ENCODE assay signal across 8 mouse cellular contexts in genomic region chr2:91182016-91182404, GRCm38 (mm10). TPM values are rescaled to one million over a fixed set of nuclear protein-coding genes. Genes with fewer than 3 reads are reported as not detected.
DNase-seq lines count a peak whose midpoint lies in the region; ATAC-seq and TF ChIP-seq lines count a peak whose summit lies in the region.

No protein-coding gene starts in this region.

- peak overlapping the region; percentile 69 for H3K4me3 ChIP-seq in heart, embryonic 13.5 days
- H3K4me3 ChIP-seq in C2C12 (ENCODE audit: insufficient read depth, poor library complexity, severe bottlenecking) = peak overlapping the region; percentile 74
- peak overlapping the region; percentile 74 for H3K4me3 ChIP-seq in brown adipose tissue, adult 24 weeks (ENCODE audit: insufficient read depth, low read depth, low read length)
- peak overlapping the region; percentile 83 for H3K4me3 ChIP-seq in heart, embryonic 15.5 days

- H3K79me2 ChIP-seq in C2C12 (ENCODE audit: control insufficient read depth, insufficient read depth) = peaks cover 7% of the 10 kb centered on the region

- no peaks in the 10 kb centered on the region for H3K79me3 ChIP-seq in C2C12 (ENCODE audit: low read depth)

- ATAC-seq in heart, embryonic 13.5 days (ENCODE audit: extremely low read depth, insufficient number of reproducible peaks, low FRiP score, low TSS enrichment) = no peak
- ATAC-seq in heart, embryonic 15.5 days (replicated peaks; ENCODE audit: insufficient number of reproducible peaks, insufficient read depth, low FRiP score, low read depth) = no peak
- peak; percentile 20; the same call in 1 of the 2 replicates for ATAC-seq in megakaryocyte, adult 5-6 weeks (ENCODE audit: poor library complexity, severe bottlenecking)
- ATAC-seq in erythroid progenitor cell, adult 5-6 weeks (replicated peaks; ENCODE audit: low FRiP score, poor library complexity, severe bottlenecking) = no peak

- peak overlapping the region; percentile 76 for H3K9ac ChIP-seq in heart, embryonic 13.5 days
- H3K9ac ChIP-seq in heart, embryonic 15.5 days = peak overlapping the region; percentile 60; the same call in 1 of the 2 replicates

- H3K9me3 ChIP-seq in heart, embryonic 13.5 days = no peaks in the 10 kb centered on the region
- no peaks in the 10 kb centered on the region for H3K9me3 ChIP-seq in heart, embryonic 15.5 days (replicated peaks)

- WGBS in heart, embryonic 13.5 days = 15% methylated on average over 8 of the region's 8 CpGs
- WGBS in heart, embryonic 15.5 days = 18% methylated on average over 8 of the region's 8 CpGs

- peaks cover 3% of the 10 kb centered on the region; the same call in 1 of the 2 replicates for H3K27me3 ChIP-seq in heart, embryonic 13.5 days (replicated peaks)
- no peaks in the 10 kb centered on the region for H3K27me3 ChIP-seq in C2C12 (ENCODE audit: control insufficient read depth, insufficient read depth, insufficient read length)
- no peaks in the 10 kb centered on the region for H3K27me3 ChIP-seq in heart, embryonic 15.5 days

- H3K4me2 ChIP-seq in heart, embryonic 13.5 days = peak overlapping the region; percentile 85
- H3K4me2 ChIP-seq in heart, embryonic 15.5 days = peak overlapping the region; percentile 97

- peaks cover 26% of the 10 kb centered on the region for H3K4me1 ChIP-seq in heart, embryonic 13.5 days
- peaks cover 10% of the 10 kb centered on the region for H3K4me1 ChIP-seq in brown adipose tissue, adult 24 weeks (ENCODE audit: control insufficient read depth, insufficient read depth, insufficient read length, low read length)
- peaks cover 11% of the 10 kb centered on the region for H3K4me1 ChIP-seq in heart, embryonic 15.5 days (replicated peaks)

- H3K36me3 ChIP-seq in heart, embryonic 13.5 days = peaks cover 5% of the 10 kb centered on the region
- H3K36me3 ChIP-seq in C2C12 (ENCODE audit: control insufficient read depth, insufficient read depth) = peaks cover 5% of the 10 kb centered on the region
- H3K36me3 ChIP-seq in heart, embryonic 15.5 days = no peaks in the 10 kb centered on the region; the same call in 1 of the 2 replicates

- H3K27ac ChIP-seq in heart, embryonic 13.5 days (replicated peaks) = no peak overlapping the region
- H3K27ac ChIP-seq in brown adipose tissue, adult 24 weeks (replicated peaks; ENCODE audit: low read depth, low read length) = no peak overlapping the region
- no peak overlapping the region for H3K27ac ChIP-seq in heart, embryonic 15.5 days

- TF ChIP-seq CTCF in C2C12 (IDR thresholded peaks at IDR 0.05; ENCODE audit: control insufficient read depth, insufficient read depth, insufficient read length) = no peak

- peak overlapping the region; percentile 41 for H3ac ChIP-seq in C2C12 (ENCODE audit: control insufficient read depth, insufficient read length, low read depth)

- no peak for DNase-seq in heart, postnatal 4 days
- no peak for DNase-seq in frontal cortex, postnatal 10 days (ENCODE audit: low spot score in 2 of 2)

TF ChIP-seq in C2C12, 6 proteins besides CTCF, POLR2A, EP300 and RAD21:
- TF ChIP-seq MYOD1 (IDR thresholded peaks at IDR 0.05; ENCODE audit: control insufficient read depth, insufficient read length, low read depth) (no peak), USF1 (IDR thresholded peaks at IDR 0.05; ENCODE audit: low read depth) (no peak), MYOG (IDR thresholded peaks at IDR 0.05; ENCODE audit: control insufficient read depth, extremely low read depth, insufficient read length) (no peak), FOSL1 (IDR thresholded peaks at IDR 0.05; ENCODE audit: insufficient read depth, low read length, poor library complexity, severe bottlenecking) (no peak), MAX (IDR thresholded peaks at IDR 0.05) (no peak), CEBPB (IDR thresholded peaks at IDR 0.05; ENCODE audit: low read depth) (no peak)

RNA-seq across cellular contexts. Expression of gene Madd, which starts 1.6 kb away (rescaled TPM):
- polyA plus RNA-seq in heart, embryonic 13.5 days (2015; fragmentation: Nextera tagmentation; extraction: Ambion mirVana) = 5.1 and 5.9 TPM in 2 replicates
- 1 to 10 TPM; 5.2 to 5.5 TPM for total RNA-seq in heart, postnatal 4 days (2021)
- polyA plus RNA-seq in C2C12 (2012; fragmentation: generic; extraction: Trizol) = 4.9 TPM
- 2.3 and 4.0 TPM in 2 replicates for polyA plus RNA-seq in brown adipose tissue, adult 24 weeks (2012; ENCODE audit: insufficient read depth, insufficient read length, missing spikeins)
- 4.1 and 7.0 TPM in 2 replicates for polyA plus RNA-seq in heart, embryonic 15.5 days (2015; fragmentation: Nextera tagmentation; extraction: Ambion mirVana)
- total RNA-seq in megakaryocyte, adult 5-6 weeks (2015) = 35.4 and 39.7 TPM in 2 replicates
- total RNA-seq in megakaryocyte, adult 5-6 weeks (2017) = 63.6 and 78.7 TPM in 2 replicates
- 10.9 and 16.2 TPM in 2 replicates for total RNA-seq in erythroid progenitor cell, adult 5-6 weeks (2015; ENCODE audit: low replicate concordance)
- total RNA-seq in erythroid progenitor cell, adult 5-6 weeks (2017; ENCODE audit: low replicate concordance) = 14.9 and 16.2 TPM in 2 replicates

RNA-seq across cellular contexts. Expression of gene Nr1h3, which starts 20.6 kb away (rescaled TPM):
- polyA plus RNA-seq in heart, embryonic 13.5 days (2015; fragmentation: Nextera tagmentation; extraction: Ambion mirVana) = 1.9 and 2.7 TPM in 2 replicates
- total RNA-seq in heart, postnatal 4 days (2021) = 1 to 10 TPM; 1.6 to 2.7 TPM
- polyA plus RNA-seq in C2C12 (2012; fragmentation: generic; extraction: Trizol) = 0.21 TPM
- polyA plus RNA-seq in brown adipose tissue, adult 24 weeks (2012; ENCODE audit: insufficient read depth, insufficient read length, missing spikeins) = 45.2 and 59.1 TPM in 2 replicates
- polyA plus RNA-seq in heart, embryonic 15.5 days (2015; fragmentation: Nextera tagmentation; extraction: Ambion mirVana) = 3.5 and 4.1 TPM in 2 replicates
- 0.45 and 1.9 TPM in 2 replicates for total RNA-seq in megakaryocyte, adult 5-6 weeks (2015)
- 1.5 and 2.2 TPM in 2 replicates for total RNA-seq in megakaryocyte, adult 5-6 weeks (2017)
- 2.5 and 4.6 TPM in 2 replicates for total RNA-seq in erythroid progenitor cell, adult 5-6 weeks (2015; ENCODE audit: low replicate concordance)
- total RNA-seq in erythroid progenitor cell, adult 5-6 weeks (2017; ENCODE audit: low replicate concordance) = 1.4 TPM in 1 of 2 replicates, not detected in the other

RNA-seq across cellular contexts. Expression of gene Acp2, which starts 20.7 kb away (rescaled TPM):
- 17.1 and 19.3 TPM in 2 replicates for polyA plus RNA-seq in heart, embryonic 13.5 days (2015; fragmentation: Nextera tagmentation; extraction: Ambion mirVana)
- 10 to 100 TPM; 21.0 to 21.8 TPM for total RNA-seq in heart, postnatal 4 days (2021)
- 11.3 TPM for polyA plus RNA-seq in C2C12 (2012; fragmentation: generic; extraction: Trizol)
- polyA plus RNA-seq in brown adipose tissue, adult 24 weeks (2012; ENCODE audit: insufficient read depth, insufficient read length, missing spikeins) = 24.6 and 27.9 TPM in 2 replicates
- polyA plus RNA-seq in heart, embryonic 15.5 days (2015; fragmentation: Nextera tagmentation; extraction: Ambion mirVana) = 15.2 and 17.1 TPM in 2 replicates
- total RNA-seq in megakaryocyte, adult 5-6 weeks (2015) = 7.1 and 8.4 TPM in 2 replicates
- total RNA-seq in megakaryocyte, adult 5-6 weeks (2017) = 8.0 and 9.0 TPM in 2 replicates
- 6.7 and 7.2 TPM in 2 replicates for total RNA-seq in erythroid progenitor cell, adult 5-6 weeks (2015; ENCODE audit: low replicate concordance)
- 1.7 and 5.5 TPM in 2 replicates for total RNA-seq in erythroid progenitor cell, adult 5-6 weeks (2017; ENCODE audit: low replicate concordance)

RNA-seq across cellular contexts. Expression of gene Ddb2, which starts 54.8 kb away (rescaled TPM):
- 7.1 and 7.4 TPM in 2 replicates for polyA plus RNA-seq in heart, embryonic 13.5 days (2015; fragmentation: Nextera tagmentation; extraction: Ambion mirVana)
- 1 to 10 TPM; 5.0 to 5.1 TPM for total RNA-seq in heart, postnatal 4 days (2021)
- polyA plus RNA-seq in C2C12 (2012; fragmentation: generic; extraction: Trizol) = 1.2 TPM
- 3.7 and 5.7 TPM in 2 replicates for polyA plus RNA-seq in brown adipose tissue, adult 24 weeks (2012; ENCODE audit: insufficient read depth, insufficient read length, missing spikeins)
- polyA plus RNA-seq in heart, embryonic 15.5 days (2015; fragmentation: Nextera tagmentation; extraction: Ambion mirVana) = 8.4 and 11.3 TPM in 2 replicates
- total RNA-seq in megakaryocyte, adult 5-6 weeks (2015) = 7.7 and 8.8 TPM in 2 replicates
- 7.3 TPM in 2 replicates for total RNA-seq in megakaryocyte, adult 5-6 weeks (2017)
- 9.0 and 9.6 TPM in 2 replicates for total RNA-seq in erythroid progenitor cell, adult 5-6 weeks (2015; ENCODE audit: low replicate concordance)
- total RNA-seq in erythroid progenitor cell, adult 5-6 weeks (2017; ENCODE audit: low replicate concordance) = 4.6 and 7.6 TPM in 2 replicates
